Mouse (Mus musculus): Measurements from ENCODE around the gene Slc22a23.

Slc22a23 gene

DNA sequence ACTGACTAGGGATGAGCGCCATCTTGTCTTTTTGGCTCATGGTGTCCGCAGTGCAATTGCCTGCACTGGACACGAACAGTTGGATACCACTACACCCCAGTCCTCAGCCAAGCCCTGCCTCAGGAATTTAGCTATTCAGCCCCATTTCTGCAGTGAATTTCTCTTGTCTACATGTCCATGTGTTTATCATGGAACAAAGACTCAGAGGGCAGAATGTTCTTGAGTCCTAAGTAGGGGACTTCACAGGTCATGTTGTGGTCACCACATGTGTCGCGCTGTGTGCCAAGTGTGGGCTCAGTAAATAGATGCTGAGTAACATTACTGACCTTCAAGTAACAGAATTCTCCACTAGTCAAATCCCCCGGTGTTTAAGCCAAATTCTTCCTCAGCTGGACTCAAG, 109.9 kb downstream of the Slc22a23 start:
- DNase-seq (ENCODE audit: low read depth, low spot score): no peak

DNA sequence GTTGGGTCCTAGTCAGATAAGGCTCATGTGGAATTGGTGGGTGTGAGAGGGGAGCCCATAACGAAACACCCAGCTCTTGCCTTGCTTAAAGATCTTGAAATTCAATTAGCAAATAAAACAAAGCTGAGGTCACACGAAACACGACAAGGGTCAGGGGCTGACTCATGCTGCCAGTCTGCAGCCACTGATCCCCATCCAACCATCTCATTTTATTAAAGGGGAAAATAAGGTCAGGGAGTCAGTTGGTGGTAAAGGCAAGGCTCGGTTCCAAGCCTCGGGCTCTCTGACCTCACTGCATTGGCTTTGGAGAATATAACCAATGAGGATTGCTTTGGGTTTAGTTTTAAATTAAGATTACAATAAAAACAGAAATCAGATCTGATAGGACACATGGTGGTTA, 110.5 kb downstream of the Slc22a23 start:
- no peak for DNase-seq (ENCODE audit: low read depth, low spot score)

DNA sequence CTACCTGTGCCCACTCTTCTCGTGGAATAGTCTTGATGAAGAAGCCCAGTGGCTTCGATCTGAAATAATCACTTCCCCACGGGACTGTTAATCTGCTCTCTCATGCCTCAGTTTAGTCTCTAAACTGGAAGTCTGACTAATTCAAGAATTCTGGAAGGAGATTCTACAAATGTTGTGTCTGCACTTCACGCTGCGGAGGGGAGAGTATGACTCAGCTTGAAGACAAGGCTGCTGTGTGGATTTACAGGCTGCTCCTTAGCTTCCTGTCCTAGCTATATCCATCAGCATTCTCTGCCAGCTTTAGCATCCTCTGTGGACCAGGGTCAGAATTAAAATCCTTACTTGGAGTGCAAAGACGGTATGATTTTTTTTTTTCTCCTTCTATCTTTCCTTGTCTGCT, 112.0 kb downstream of the Slc22a23 start:
- no peak for DNase-seq (ENCODE audit: low read depth, low spot score)

DNA sequence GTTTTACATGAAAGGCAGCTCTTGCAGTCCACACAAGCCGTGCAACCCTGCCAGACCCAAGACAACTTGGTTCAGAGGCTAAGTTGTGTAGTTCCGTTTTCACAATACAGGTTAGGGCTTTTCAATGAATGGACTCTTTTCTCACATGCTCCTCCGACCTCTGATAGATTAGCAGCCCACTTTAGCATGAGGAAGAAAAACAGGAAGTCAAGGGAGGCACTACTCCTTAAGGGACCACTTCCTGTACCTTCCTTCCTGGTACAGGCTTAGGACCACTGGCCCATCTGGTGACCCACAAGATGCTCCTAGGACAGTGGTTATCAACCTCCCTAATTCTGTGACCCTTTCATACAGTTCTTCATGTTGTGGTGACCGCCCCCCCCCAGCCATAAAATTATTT, 116.1 kb downstream of the Slc22a23 start:
- no peak for DNase-seq (ENCODE audit: low read depth, low spot score)

DNA sequence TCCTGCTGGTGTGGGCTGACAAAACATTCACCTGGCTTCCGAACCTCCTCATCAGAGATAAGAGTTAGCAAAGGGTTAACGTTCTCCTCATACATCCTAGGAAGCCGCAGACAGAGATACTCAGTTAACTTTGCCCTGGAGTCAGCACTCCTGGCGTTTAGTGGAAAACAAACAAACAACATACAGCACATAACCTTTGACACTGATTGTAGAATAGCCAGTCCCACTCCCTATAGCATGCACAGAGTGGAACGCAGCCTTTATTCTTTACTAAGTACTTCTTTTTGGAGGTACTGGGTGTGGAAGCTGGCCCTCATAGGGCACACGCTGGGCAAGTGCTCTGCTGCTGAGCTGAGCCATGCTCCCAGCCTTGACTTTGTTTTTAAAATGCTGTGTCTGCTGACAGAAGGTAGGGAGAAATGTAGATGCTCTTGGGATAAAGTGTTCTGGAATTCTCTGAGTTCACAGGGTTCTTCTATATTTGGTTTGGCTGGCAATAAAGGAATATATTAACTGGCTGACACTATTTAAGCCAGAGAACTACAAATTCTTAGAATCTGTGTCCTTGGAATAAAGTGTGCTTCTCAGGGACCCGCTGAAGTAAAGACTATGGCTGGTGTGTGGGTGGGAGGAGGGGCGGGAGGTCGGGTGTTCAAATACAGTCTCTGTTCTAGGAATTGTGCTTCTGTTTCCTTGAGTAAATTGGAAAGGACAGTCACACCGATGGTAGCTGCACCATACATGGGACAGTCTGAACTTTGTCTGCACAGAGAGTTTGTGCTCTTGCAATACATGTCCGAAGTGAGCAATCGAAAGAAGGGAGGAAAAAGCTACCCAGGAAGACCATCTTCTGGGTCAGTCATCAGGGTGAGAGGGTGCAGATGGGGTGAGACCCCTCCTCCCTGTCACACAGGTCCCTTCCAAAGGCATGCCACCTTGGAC, 117.0 kb downstream of the Slc22a23 start:
- DNase-seq (ENCODE audit: low read depth, low spot score): no peak

DNA sequence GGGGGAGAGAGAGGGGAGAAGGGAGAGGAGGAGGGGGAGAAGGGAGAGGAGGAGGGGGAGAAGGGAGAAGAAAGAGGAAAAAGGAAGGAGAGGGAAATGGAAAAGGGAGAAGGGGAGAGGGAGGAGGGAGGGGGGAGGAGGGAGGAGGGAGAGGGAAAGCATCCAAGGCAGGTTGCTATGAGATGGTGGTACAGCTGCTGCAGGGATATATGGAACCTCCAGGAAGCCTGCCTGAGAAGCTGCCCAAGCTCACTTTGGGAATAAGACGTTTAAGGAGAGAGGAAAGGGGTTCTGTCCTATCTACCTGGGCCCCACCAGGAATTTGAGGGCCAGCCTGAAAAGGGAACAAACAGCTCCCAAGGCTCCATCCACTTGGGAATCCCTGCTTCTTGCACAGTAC, 118.0 kb downstream of the Slc22a23 start:
- DNase-seq (ENCODE audit: low read depth, low spot score): no peak

DNA sequence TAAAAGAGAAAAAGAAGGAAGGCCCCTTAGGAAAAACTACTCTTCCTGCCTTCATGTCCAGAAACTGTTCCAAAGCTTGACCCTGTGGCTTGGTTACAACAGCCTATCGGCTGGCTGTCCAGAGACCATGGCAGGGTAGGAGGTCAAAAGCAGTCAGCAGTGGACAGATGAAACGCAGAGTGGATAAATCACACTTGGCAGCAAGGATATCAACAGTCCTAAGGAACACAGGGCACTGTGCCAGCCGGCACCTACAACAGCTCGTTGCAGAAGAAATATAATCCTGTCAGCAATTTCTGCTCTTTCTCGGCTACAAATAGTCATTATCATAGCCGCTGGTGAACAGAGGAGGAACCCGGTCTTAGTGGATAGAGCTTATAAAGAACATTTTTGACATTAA, 122.0 kb downstream of the Slc22a23 start:
- DNase-seq (ENCODE audit: low read depth, low spot score): no peak

DNA sequence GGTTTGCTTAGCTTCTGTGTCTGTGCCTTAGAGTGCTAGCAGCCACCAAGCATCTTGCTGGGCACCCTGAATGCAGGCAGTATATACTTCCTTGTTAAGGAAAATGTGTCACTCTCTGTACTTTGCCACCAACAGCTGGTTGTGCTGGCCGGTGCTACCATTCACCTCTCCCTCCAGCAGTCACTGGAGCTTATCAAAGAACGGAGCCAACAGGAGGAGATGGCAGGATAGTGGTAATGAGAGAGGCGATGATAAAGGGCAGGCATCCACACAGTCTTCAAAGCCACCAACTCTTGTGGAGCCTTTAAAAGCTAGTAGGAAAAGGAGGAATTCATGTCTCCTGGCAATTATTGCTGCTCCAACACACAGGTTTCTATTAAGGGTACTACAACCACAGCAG, 125.3 kb downstream of the Slc22a23 start:
- no peak for DNase-seq (ENCODE audit: low read depth, low spot score)

DNA sequence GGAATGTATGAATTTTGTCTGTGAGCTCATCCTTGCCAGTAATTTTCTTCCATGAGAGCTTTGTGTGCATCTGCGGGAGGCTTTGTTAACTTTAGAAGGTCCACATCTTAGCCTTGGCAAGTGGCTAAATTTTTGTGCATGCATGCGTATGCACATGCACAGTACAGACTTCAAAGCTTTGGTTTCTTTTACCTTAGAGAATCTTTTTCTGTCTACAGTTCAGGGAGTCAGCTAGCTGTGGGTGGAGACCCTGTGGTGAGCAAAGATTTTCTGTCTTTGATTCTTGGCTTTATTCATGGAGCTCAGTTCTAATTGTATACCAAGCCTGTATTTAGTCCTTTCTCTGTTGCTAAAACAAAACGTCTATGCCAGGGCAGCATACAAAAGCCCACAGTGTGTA, 126.2 kb downstream of the Slc22a23 start:
- DNase-seq (ENCODE audit: low read depth, low spot score): no peak

DNA sequence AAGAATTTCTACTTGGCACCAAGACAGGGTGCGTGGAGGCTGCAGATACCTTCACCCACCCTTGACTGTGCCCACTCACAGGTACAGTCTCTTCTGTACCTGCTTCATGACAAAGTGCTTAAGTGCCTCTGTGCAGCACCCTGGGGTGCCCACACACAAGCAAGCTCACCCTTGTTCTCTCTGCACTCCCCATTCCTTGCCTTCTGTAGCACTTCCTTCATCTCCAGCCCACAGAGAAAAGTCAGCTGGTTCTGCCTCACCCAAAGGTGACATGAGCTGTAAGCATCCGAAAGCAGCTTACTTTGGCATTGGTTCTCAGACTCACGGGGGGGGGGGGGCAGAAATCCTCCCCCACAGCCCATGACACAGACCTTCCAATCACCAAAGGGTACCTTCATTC, 130.1 kb downstream of the Slc22a23 start:
- no peak for DNase-seq (ENCODE audit: low read depth, low spot score)

DNA sequence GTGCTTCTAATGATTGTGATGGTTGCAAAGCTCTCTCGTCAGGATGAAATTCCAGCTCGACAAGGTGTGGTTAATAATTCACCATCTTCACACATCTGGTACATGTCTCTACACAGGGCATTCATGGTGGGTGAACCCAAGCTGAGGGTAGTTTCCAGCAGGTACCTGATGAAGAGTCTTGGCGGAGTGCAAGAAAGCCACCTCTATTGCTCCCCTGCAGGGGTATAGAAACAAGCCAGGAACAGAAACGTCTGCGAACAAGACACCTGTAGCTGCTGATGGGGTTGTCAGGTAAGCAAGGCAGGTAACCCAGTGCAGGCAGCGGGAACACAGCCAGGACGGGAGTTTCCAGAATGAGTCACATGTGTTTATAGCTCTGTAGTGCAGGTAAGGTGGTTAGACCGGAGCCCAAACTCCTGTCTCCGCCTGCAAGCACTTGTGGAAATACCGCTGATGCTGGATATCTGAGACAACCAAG, 132.2 kb downstream of the Slc22a23 start:
- DNase-seq (ENCODE audit: low read depth, low spot score): no peak

DNA sequence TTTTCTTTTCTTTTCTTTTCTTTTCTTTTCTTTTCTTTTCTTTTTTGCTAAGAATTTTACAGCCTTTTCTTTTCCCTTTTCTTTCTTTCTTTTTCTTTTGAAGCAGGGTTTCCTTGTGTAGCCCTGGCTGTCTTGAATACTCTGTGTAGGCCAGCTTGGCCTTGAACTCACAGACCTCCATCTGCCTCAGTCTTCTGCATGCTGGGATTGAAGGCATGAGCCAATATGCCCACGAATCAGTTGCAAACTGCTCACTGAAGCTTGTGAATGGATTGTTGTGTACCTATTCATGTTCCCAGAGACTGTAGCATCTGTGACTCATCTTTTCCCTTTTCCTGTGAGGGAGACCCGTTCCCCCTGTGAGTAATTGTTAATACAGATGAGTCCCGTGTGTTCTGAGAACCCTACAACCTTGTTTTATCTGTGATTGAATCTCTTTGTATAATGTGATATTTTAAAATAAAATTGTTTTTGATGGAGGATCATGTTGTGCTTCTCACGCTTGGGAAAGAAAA, 133.7 kb downstream of the Slc22a23 start:
- DNase-seq (ENCODE audit: low read depth, low spot score): no peak

DNA sequence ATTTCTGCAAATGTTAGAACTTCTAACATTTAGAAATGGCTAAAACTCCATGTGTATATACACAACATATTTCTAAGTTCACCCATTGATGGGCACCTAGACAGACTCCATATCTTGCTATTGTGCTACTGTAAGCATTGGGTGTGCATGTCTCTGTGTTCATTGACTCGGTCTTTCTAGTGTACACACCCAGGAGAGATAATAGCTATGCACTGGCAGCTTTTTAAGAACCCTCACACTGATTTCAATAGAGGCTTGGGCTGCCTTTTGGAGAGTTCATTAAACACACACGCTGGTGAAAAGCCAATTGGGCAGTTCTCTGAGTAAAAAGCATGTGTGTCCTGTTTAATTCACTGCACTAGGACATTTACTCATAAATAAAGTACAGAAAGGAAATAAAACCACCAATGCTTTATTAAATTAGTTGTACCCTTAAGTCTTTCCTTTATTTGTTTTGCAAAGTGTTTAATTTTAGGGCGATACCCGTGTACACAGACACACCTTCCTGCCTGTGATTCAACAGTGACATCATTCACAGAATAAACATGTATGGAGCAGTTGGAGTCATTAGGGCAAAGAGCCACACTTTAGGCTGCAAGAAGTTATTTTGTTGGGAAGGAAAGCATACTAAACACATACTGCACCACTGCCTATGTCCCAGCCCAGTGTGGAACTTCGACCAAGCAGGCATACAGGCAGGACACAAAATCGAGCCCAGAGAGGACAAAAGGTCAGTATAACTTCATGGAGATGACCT, 137.1 kb downstream of the Slc22a23 start:
- DNase-seq (ENCODE audit: low read depth, low spot score): no peak

DNA sequence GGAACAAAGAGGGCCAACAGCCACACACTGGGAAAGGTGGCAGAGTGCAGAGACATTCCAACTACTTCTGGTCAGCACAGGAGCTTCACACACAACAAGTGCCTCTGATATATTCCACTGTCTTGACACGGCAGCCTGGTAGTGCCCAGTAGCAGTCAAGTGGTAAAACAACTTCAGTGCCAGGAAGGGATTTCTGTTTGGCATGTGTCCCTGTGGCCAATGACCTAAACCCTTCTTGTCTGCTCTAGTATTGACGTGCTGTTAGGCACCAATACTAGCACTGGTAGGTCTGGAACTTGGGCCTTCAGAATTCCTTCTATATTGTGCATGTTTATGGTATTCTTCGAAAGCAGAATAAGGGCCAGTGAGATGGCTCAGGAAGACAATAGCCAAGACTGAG, 139.8 kb downstream of the Slc22a23 start:
- DNase-seq (ENCODE audit: low read depth, low spot score): no peak

DNA sequence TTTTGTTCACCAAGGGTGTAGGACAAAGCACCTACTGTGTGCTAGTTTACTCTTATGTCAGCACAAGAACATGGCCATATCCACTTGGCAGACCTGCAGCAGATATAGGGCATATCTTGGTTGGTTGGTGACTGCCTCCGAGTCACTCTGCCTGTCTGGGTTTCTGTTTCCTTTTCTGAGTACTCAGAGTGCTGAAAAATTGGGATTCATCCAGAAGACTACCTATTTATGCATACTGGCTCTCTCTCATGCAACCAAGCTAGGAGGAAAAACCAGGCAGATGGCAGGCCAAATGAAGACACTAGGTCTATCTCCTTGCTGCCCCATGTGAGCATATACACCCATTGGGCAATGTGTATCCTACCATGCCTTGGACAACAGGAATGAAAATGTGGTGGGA, 149.3 kb downstream of the Slc22a23 start:
- no peak for DNase-seq (ENCODE audit: low read depth, low spot score)

DNA sequence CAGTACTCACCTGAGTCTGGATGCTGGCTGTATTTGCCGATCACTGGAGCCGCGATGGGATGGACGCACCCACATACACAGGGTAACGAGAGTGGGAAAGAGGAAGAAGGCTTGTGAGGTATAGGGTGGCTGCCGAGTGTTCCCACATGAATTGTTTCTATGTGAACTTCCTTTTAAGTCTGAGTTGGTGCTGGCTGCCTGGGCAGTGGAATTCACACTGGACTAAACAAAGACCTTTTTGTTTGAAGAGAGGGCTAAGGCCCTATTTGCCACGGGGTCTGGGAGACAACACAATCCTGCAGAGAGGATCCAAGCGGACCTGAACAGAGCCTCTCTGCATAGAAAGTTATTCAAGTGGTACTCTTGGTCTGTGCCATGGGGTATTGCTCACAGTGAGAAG, 151.6 kb downstream of the Slc22a23 start:
- no peak for DNase-seq (ENCODE audit: low read depth, low spot score)

DNA sequence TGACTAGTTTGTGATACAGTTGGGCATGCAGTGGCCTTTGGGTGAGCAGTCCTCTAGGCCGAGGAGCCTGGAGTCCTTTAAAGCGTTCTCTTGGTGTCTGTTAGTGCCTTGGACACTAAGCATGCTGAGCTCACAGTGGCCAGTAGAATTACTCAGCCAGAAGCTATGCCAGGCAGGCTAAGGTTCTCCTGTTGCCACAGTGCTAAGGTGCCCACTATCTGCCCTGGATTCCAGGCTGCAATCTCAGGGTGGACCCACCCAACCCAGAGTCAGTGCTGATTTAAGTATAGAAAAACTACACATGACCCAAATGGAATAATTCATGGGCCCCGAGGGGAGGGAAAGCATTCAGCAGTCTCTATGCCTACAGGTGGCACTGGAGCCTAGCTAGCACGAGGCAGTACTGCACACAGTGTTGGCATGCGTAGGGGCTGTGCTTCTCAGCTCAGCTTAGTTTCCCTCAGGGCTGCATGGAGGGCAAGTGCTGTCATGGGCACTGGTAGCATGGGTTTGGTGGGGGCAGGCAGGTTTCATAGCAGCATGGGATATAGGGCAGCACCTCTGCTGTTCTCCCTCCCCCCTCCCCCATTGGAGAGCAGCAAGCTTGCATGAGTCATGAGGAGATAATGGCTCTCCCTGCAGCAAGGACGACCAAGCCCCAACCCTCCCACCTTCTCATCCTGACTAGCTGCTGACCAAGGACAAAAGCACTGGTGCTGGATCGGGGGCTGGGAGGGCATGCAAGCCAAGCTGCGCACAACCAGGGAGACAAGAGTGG, 152.4 kb downstream of the Slc22a23 start:
- DNase-seq (ENCODE audit: low read depth, low spot score): no peak

DNA sequence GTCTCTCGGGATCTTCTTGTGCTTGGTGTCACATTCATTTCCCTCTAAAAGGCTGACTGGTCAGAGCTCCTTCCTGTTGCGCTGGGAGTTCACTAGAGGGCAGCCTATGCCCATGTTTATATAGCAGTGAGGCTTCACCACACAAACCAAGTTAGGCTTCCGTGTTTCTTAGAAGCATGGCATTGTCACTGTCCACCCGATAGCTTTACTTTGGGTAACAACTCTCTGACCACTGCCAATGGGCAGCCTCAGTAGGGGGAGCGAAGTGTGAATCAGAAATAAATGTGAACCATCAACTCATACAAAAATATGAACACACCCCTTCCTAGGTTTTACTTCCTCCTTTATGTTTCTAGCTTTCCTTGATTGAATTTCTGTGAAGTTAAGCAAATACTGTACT, 157.4 kb downstream of the Slc22a23 start:
- peak; percentile 62 for DNase-seq (ENCODE audit: low read depth, low spot score)

DNA sequence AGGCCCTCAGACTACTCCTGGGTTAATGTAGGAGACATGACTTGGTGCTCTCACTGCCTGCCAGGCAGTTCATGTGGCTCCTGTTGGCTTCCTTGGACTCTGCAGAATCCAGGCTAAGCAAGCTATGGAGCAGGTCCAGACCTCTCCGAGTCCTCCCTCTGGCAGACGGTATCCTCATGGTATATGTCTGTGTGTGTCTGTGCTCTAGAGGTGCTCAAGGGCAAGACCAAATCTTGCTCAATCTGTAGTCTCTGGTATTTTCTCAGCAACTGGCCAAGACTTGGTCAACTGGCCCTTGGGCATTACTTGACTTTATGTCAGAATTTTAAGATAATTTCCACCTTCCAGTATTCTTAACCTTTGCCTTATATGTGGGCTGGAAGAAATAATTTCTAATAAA, 159.6 kb downstream of the Slc22a23 start:
- DNase-seq (ENCODE audit: low read depth, low spot score): no peak

DNA sequence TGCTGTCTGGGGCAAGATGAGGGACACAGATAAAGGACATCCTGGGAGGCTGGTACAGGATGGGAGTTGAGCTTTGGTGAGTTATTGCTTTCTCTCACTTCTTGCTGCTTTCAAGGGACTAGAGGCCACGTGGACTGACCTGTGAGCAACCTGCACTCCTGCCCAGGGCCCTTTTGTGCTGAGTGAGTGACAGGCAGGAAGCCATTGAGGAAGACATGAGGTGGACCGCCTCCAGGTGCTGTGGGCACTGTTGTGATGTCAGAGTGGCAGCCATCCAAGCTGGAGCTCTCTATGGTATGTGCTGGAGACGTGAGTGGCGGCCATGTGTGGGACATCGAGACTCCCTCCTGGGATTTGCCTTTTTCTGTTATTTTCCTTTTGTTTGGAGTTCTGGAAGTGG, 163.4 kb downstream of the Slc22a23 start:
- DNase-seq (ENCODE audit: low read depth, low spot score): no peak

DNA sequence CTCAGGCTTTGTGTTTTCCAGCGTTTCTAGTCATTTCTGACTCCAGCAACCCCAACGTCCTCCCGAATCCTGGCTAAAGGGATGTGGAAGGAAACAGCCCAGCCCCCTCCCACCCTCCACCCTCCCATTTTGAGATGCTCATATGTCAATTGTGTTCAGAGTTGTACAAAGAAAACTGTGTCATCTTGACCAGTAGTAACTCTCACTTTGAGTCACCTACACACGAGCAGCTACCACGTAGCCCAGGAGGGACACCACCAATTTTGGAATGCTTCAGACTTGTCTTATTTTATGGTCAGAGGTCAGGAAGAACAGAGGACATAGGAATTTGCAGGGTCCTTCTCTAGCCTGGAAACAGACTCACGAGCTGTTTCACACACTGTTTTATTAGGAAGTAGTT, 171.0 kb downstream of the Slc22a23 start:
- DNase-seq (ENCODE audit: low read depth, low spot score): no peak
